10 mouse cellular contexts compared by ENCODE assay signal in genomic region chr2:161470025-161470424, GRCm38 (mm10).
DNase-seq lines count a peak whose midpoint lies in the region; TF ChIP-seq lines count a peak whose summit lies in the region.
"Had no signal": no experiment of that assay in that cellular context is flagged by ENCODE, and none has a peak within 500 bp of the region (broad histone marks: within the 10 kb centered on the region; RNA-seq: fewer than 3 reads in every experiment).

No protein-coding gene starts in this region.

- H3K4me3 ChIP-seq in left cerebral cortex, adult 2 months: no peak overlapping the region
- H3K4me3 ChIP-seq: embryonic facial prominence, embryonic 13.5 days; limb, embryonic 12.5 days had no signal

- H3K27ac ChIP-seq in left cerebral cortex, adult 2 months: no peak overlapping the region
- H3K27ac ChIP-seq: embryonic facial prominence, embryonic 13.5 days; limb, embryonic 12.5 days had no signal

- peak; percentile 72 for TF ChIP-seq CTCF in left cerebral cortex, adult 2 months (IDR thresholded peaks at IDR 0.05)

- DNase-seq in adrenal gland, adult 2 months: peak; percentile 6
- DNase-seq in adrenal gland, postnatal 25 days: no peak
- peak in 1 of 2 experiments; percentile 11 for DNase-seq in left cerebral cortex, adult 2 months (ENCODE audit: extremely low spot score in 1 of 2, low spot score in 2 of 2)
- no peak for DNase-seq in left cerebral cortex, adult 8-10 months (ENCODE audit: low spot score in 2 of 2)
- DNase-seq in embryo, embryonic 10 days (ENCODE audit: low spot score): peak; percentile 67
- peak; percentile 7 for DNase-seq in lung, postnatal 14 days
- DNase-seq in thymus, postnatal 36 days: no peak
- DNase-seq in gastrocnemius, postnatal 10 days: no peak

- intact Hi-C loops in left cerebral cortex, adult 2 months (cut with DNase I): loop anchor here (5.0 kb wide), 1 partner anchor 1187 kb away; no protein-coding TSS in a partner anchor

Comparison
In these comparisons a context has a peak if more than half of its experiments do, and no peak if none do; other contexts are left out.
1. DNase-seq: peak in adrenal gland, adult 2 months (single experiment), embryo, embryonic 10 days (single experiment) and lung, postnatal 14 days (single experiment); none in adrenal gland, postnatal 25 days (single experiment), left cerebral cortex, adult 8-10 months (0 of 2), thymus, postnatal 36 days (0 of 2) and gastrocnemius, postnatal 10 days (single experiment).